Mouse (Mus musculus): ENCODE results near the gene Tstd1.
A peak's percentile ranks its signal among the peaks of the same experiment; 100 is the strongest.

Tstd1 gene

DNA sequence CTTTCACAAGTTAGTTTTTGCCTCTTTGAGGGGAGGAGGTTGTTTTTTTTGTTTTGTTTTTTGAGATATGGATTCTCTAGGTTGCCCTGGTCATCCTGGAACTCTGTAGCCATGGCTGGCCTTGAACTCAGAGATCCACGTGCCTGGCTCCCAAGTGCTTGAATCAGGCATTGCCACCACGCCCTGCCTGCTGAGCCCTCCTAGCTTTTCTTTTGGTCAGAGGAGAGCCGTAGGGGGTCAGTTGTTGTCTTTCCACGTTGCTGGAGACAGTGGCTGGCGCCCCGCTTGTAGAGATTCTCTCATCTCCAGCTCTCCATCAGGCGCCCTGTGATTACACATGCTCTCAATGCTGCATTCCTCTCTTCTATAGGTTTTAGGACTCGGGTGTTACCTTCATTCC, 5.1 kb upstream of the Tstd1 start:
- DNase-seq (ENCODE audit: extremely low read depth, low read depth, low spot score): no peak

DNA sequence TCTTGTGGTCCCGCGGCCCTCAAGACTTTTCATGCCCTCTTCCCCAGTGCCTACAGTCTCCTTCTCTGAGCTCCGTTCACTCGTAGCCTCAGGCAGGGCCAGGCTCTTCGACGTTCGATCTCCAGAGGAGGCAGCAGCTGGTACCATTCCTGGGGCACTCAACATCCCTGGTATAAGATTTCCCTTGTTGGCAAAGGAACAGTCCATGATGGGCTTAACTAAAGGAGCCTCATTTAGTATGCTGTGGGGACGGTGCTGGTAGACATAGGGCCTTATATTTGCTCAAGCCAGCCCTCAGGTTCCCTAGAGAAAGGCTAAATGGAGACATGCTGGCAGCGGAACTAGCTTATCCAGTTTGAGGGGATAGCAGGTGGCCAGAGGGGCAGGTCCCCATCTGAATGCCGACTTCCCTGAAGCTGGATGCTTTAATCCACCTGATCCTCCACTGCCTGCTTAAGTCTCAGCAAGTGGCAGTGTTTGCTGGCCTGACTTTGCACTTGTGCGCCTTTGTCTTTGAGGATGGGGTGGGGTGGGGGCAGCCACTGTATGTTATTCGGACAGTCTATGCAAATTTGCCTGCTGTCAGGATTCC, 715 bp downstream of the Tstd1 start:
- no peak for DNase-seq (ENCODE audit: extremely low read depth, low read depth, low spot score)

DNA sequence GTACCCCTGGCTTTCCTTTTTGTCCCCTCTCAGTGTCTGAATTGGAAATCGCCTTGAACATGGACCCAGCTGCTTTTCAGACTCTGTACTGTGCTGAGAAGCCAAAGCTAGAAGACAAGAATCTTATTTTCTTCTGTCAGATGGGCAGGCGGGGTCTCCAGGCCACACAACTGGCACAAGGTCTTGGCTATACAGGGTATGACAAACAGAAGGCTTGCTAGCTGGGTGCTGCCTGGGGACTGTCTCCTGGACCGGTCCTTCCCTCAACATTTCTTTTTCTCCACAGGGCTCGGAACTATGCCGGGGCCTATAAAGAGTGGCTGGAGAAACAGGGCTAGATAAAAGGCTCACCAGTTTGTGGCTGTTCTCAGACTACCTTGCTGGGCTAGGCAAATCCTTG, 1.2 kb downstream of the Tstd1 start:
- no peak for DNase-seq (ENCODE audit: extremely low read depth, low read depth, low spot score)

DNA sequence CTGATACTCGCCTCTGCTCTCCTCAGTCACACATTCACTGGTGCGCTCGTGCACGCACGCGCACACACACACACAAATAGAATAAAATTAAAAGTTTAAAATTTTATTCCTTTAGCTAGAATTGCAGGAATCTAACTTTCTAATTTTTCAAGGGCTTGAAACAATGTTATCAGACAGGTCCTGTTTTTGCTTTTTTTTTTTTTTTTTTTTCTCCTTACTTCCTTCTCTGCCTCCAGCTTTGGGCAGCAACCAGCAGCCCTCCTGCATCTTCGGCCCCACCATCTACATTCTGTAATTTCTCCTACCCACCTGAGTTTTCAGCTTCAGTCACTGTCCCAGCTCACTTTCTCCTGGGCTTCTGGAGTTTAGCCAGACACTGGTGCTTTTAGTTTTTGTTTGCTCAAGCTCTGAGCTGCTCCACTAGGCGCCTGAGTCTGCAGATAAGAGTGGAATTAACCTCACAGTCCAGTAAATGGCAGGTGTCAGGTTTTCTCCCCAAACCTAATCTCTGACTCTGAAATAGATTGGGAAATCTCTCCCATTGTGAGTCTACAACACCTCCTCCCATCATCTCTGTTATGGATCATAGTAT, 3.9 kb downstream of the Tstd1 start:
- no peak for DNase-seq (ENCODE audit: extremely low read depth, low read depth, low spot score)

DNA sequence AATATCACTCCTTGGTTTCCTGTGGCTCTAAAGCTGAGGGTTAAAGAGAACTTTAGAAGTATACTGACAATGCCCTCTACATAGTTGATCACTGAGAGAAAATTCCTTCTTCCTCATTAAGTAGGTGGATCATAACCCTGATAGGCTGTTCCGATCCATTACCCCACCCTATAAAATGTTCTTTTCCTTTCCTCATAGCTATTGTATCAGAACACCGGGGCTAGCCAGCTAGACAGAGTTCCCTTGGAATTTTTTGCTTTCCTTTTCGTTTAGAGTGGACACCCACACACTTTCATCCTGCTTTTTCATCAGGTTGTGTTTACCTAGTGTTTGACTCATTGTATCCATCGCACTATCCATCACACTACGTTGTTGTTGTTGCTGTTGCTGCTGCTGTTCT, 6.0 kb downstream of the Tstd1 start:
- no peak for DNase-seq (ENCODE audit: extremely low read depth, low read depth, low spot score)

DNA sequence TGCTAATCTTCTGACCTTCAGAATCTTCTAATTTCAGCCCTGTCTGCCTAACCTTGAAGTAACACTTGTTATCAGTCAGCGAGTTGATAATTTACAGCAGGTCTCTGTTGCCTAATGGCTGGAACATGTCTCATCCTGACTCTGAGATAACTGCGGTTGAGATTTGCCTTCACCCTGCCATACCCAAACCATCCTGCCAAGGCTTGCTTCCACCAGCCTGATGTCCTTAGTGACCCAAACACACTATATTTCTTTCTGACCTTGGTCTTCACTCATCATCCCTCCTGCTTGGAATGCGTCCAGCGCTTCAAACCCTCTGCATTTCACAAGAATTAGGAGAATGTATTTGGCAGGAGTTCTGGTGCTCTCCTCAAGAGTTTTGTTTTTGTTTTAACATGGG, 6.5 kb downstream of the Tstd1 start:
- no peak for DNase-seq (ENCODE audit: extremely low read depth, low read depth, low spot score)

DNA sequence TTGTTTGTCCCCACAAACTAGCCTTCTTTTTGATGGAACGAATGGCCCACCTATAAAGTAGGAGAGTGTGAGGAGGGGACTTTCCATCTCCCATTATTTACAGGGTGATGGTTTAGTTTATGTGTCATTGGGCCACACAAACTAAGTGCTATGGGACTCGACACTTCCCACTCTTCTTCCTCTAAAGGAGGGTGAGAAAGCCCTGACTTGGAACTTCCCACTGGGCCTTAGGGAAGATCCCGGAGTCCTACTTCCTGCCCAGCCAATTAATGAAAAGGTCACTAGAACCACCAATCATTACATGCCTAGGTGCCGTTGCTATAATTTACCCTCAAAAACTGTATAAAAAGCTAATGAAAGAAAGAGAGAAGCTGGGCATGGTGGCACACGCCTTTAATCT, 13.5 kb downstream of the Tstd1 start:
- no peak for DNase-seq (ENCODE audit: extremely low read depth, low read depth, low spot score)

DNA sequence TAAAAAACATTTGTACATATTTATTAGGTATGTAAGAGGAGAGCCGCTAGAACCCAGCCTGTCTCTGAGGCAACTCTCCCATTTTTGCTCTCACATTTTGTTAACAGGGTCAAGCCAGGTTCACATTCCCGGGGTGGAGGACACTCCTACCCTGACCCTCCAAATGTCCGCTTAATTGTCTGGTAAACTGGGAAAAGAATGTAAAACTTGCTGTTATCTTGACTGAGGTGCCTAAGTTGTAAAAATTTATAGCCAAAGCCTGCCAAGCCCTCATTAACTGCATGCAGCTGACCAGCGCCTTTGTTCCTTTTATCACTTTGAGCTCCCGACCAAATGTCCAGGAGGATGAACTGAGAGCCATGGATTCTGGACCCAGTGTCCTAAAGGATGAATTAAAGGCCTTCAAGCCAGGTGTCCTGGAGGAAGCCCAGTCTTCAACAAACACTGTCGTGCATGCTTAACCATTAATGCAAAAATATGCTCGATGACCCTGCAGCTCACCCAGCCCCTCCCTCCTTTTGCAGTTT, 16.7 kb downstream of the Tstd1 start:
- no peak for DNase-seq (ENCODE audit: extremely low read depth, low read depth, low spot score)

DNA sequence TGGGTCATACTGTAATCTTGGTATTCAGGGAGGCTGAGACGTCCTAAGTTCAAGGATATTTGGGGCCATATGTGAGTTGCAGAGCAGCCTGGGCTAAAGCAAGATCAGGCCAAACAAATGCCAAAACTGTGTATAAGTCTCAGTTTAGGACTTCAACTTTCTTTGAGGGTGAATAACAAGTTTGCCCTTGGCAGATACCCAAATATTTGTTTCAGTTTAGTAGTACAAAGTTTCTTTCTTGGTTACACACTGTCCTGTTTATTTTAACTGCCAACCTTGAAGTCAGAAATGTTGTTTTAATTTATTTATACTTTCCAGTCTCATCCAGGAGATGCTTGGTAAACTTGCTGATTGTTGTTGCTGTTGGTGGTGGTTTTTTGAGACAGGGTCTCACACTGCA, 17.3 kb downstream of the Tstd1 start:
- DNase-seq (ENCODE audit: extremely low read depth, low read depth, low spot score): no peak

DNA sequence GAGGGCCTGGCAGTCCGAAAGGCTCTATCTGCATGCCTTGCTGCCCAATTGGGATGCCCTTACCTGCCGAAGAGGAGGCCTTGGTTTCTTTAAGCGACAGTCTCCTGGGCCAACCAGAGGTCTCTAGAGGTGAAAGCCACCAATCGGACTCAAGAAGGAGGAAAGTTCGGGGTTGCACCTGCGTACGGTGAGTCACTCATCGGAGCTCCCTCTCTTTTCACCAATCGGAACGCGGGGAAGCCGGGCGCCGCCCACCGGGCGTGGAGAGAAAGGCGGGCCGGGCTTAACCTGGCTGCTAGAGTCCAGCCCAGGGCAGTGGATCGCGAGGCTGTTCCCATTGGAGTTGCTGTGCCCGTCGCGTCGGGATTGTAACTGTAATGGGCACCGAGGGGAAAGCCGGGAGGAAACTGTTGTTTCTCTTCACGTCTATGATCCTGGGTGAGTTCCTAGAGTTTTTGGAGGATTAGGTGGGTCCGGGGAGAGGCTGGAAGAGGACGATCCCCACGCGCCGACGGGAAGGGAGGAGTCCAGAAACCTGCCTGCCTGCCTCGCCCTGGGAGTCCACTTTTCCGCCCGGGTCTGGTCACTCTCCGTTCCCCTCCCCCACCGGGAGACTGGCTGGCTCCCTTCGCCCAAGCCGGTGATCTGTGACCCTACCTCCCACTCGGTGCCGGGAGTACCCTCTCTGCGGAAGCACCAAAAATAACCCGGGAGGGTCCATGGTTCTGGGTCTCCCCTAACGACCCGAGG, 18.8 kb downstream of the Tstd1 start, which contains the start of gene F11r:
Gene F11r (plus strand): TSS at position 272 of the 750 bp plus-strand sequence.
- DNase-seq (ENCODE audit: extremely low read depth, low read depth, low spot score): peak; percentile 92

DNA sequence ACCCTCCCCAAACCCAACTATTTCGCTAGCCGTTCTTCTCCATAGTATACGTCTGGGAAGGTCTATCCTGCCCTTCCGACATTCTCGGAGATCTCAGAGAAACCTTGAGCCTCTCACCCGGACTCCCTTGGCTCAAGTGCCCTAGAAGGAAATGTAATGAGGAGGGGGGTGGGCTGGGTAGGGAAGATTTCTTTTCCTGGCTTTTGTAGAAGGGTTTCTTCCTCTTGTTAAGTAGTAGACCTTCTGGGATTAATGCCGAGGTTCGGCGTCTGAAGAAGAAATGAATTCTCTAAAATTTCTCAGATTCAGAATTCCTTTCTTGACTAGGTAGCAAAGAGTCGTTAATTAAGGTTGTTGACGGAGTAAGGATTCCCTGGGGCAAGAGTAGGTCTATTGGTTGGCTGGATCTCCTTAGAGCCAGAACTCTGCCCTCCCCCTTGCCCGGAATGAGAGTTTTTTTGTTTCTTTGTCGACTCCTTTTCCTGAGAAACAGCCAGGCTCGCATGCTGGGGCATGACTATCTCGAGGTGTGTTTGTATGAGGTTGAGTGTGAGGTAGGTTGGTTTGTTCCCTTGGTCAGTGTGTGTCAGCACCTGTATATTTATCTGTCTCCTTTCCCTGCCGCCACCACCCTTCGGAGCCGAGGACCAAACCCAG, 19.5 kb downstream of the Tstd1 start:
- DNase-seq (ENCODE audit: extremely low read depth, low read depth, low spot score): no peak

DNA sequence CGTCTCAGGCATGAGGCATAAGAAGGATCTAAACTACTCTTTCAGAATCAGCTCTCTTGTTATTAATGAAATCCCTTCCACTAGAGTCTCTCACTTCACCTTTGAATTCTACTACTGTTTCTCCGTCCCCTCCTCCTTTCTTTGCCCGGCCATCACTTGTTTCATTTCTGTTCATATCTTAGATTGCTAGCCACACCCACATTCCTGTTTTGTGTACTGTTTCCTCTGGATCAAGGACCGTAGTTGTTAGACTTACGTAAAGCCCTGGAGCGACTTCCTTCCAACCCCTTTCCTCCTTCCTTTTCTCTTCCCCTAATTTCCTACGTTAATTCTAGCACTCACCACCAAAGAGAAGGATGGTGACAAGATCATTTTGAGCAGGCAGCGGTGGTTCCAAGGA, 20.4 kb downstream of the Tstd1 start:
- DNase-seq (ENCODE audit: extremely low read depth, low read depth, low spot score): no peak

DNA sequence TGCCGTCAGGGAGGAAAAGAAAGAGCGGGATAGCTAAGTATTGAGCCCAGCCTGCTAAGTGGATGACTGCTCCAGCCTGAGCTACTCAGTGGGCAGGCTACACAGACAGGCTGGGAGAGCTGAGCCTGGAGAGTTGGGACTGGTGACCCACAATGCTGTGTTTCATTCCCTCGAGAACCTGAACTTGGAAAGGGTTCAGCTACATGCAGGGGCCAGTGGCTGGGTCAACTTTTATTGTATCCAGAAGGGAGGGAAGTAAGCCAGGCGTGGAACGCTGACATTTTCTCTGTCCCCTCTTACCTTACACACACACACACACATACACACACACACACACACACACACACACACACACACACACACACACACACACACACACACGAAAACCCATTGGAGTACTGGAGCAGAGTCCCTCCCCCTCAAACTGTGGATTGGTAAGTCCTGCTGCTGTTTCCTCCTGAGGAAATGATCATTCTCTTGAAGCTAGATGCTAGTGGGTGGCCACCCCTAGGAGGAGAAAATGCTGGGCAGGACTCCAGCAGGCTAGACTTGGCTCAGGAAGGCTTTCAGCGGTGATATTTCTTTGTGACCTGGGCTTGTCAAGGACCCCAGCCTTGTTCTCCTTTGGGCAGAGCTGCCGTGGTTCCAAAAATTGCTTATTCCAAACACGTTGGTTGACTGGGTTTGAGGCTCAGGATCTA, 21.5 kb downstream of the Tstd1 start:
- DNase-seq (ENCODE audit: extremely low read depth, low read depth, low spot score): no peak

DNA sequence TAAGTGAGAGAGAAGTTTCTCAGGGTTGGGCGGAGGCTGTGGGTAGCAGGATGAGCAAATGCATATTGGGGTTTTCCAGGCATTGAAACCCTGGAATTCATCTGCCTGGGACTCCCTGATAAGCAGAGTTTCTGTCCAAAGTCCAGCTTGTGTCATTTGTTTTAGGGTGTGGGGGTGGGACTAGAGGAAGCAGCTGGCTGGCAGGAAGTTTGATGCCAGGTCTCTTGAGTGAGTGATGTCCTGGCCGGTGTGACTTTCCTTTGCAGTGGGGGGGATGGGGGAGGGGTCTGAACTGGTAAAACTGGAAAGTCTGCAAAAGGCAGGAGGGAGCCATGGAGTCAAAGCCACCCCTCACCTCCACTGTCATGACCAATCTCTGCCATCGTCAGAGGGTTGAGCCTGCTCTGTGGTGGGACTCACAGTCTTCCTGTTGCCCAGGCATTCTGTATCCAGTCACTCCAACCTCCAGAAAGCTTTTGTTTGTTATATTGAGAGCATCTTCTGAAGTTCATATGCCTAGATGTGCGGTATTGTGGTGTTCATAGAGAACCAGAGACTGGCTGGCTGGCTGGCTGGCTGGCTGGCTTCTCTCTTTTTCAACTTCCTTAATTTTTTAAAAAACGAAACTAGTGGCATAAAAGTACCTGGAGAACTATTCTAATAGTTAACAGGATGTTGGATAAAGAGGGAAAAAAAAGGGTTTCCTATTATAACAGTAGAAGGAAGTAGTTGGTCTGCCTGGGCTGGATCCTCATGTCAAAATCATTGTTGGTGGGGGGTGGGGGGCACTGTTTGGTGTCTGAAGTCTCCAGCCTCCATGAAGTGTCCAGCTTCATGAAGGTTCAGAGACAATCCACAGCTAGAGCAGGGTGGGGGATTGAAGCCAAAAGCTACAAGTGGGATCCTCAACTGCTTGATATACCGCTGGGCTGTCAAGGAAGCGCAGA, 23.1 kb downstream of the Tstd1 start:
- no peak for DNase-seq (ENCODE audit: extremely low read depth, low read depth, low spot score)

DNA sequence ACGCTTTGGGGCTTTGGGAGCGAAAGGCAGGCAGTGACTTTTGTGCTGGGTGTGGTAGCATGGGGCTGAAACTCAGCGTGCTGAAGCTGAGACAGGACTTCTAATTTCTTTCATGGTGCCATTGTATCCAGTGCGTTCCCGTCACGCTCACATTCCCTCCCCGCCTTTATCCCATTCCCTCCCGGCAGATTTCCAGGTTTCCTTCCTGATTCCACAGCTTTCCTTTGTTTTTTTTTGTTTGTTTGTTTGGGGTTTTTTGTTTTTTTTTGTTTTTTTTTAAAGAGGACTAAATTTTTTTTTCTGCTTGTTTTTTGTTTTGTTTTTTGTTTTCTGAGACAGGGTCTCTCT, 23.7 kb downstream of the Tstd1 start:
- no peak for DNase-seq (ENCODE audit: extremely low read depth, low read depth, low spot score)

DNA sequence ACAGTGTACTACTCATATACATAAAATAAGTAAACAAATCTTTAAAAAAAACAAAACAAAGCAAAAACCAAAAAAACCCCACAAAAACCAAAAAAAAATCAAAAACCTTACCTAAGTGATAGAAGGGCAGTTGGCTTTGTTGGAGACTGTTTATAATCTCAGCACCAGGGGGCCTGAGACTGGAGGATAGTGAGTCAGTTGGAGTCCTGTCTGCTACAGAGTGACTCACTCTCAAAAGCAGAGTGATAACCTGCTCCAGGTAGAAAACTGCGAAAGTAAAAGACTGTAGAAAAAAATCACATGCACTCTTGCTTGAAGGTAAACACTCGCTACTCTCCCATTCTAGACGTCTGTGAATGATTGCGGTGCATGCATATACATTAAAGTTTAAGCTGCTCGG, 26.4 kb downstream of the Tstd1 start:
- DNase-seq (ENCODE audit: extremely low read depth, low read depth, low spot score): no peak

DNA sequence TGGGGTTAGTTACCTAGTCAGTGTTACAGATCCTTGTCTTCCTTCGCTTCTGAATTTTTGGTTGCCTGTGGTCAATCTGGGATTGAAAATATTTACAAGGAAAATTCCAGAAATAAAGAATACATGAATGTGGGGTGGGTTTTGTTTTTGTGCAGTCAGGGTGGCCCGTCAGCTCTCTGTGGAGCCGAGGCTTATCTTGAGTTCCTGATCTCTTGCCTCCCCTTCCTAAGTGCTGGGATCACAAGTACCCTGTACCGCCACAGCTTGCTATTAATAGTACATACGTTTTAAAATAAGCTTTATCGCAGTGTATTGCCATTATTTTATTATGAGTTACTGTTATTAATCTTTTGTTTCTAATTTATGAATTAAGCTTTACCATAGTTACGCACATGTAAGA, 28.2 kb downstream of the Tstd1 start:
- no peak for DNase-seq (ENCODE audit: extremely low read depth, low read depth, low spot score)

DNA sequence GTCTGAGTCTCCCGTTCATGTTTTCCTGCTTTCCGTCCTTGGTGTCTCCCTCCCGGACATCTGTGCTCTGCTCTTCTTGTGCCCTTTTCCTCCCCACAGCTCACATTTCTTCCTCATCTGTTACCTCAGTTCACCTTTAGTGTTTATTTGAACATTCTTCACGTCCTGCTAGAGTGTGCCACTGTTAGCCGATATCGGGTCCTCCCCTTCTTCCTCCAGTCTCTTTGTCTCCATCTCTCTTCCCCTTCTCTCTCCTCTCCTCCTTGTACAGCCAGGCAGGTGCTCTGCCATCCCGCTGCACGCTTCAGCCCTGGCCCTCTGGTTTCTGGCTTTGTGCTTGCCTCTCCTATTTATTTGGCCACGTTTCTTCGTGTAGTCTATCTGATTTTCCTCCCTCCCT, 29.0 kb downstream of the Tstd1 start:
- no peak for DNase-seq (ENCODE audit: extremely low read depth, low read depth, low spot score)

DNA sequence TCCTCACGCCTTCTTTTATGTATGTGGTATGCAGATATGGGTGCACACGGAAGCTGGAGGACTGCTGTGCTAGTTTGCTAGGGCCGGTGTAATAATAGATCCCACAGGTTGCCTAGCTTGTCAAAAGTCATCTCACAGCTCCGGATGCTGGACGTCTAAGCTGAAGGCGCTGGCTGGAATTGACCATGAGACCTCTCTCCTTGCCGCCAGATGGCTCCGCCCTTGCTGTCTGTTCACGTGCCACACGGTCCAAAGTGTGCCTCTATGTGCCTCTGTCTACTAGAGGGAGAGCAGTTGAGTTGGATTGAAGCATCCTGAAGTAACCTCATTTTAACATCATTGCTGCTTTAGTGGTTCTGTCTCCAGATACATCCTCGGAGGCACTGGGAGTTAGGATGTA, 31.4 kb downstream of the Tstd1 start:
- no peak for DNase-seq (ENCODE audit: extremely low read depth, low read depth, low spot score)

DNA sequence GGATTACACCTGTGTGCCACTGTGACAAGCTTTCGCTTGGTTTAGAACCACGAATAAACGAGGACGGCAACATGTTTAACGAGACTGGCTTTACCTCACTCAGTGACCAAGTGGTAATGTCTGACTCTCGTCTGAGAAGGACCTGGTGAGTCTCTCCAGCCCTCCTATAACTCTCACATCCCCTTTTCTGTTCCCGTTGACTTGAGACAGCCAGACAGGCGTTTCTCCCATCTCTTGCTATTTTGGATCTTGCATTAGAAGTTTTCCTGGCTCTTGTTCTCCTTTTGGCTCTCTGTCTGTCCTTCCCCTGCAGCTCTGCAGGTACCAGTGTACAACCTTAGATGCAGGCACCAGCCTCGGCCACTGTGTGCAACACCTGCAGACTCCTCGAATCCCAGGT, 32.3 kb downstream of the Tstd1 start:
- no peak for DNase-seq (ENCODE audit: extremely low read depth, low read depth, low spot score)
